Mouse (Mus musculus) olfactory bulb, adult 2 months (tissue): Measurements from ENCODE around the gene Cabcoco1.

Source experiments
- CTCF ChIP-seq: fragments of 200-500 bp; IDR thresholded peaks from 2 replicates; pipeline ENCODE4 v1.5.1; 2012; ENCODE audit warnings: low read depth, mild to moderate bottlenecking, low read length, moderate library complexity; ENCODE audit not compliant: insufficient read depth
- POLR2A ChIP-seq: fragments of 200-500 bp; IDR thresholded peaks from 2 replicates; pipeline ENCODE4 v1.6.1; 2012; ENCODE audit warnings: mild to moderate bottlenecking, low read depth, low read length, moderate library complexity; ENCODE audit not compliant: insufficient read depth

DNA sequence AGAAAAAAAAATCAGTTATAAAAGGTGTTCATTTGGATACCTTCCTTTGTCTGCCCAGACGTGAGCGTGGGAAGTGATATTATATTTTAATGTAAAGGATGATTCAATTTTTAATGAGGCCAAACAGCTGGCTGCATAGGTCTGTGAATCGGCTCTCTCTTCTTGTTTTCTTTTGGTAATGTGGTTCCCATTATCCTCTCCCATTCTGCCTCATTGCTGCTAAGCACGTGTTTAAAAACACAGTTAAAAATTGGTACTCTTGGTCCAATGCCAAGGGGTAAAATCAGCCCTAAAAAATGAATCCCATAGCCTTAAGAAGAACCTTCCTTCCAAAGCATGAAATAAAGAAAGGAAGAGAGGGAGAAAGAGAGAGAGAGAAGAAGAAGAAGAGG is 17.1 kb upstream of the Cabcoco1 start:
- TF ChIP-seq CTCF (no peak), POLR2A (no peak)
